Mouse (Mus musculus) embryo, embryonic 11 days (tissue): ENCODE results near the gene Pcgf1.

Experiments
- DNase-seq: peaks from one replicate; pipeline ENCODE4 v3.0.0-alpha.2; 2015

Gene Pcgf1

GRCm38 (mm10) chr6:83066441-83066840 lies 11.2 kb upstream of the Pcgf1 start:
- no peak for DNase-seq

GRCm38 (mm10) chr6:83068221-83068620 lies 9.4 kb upstream of the Pcgf1 start:
- DNase-seq: no peak

- peak; percentile 31 for DNase-seq
Measured at GRCm38 (mm10) chr6:83068706-83069487, 8.8 kb upstream of the Pcgf1 start.

GRCm38 (mm10) chr6:83069488-83070246 lies 8.0 kb upstream of the Pcgf1 start:
- no peak for DNase-seq

GRCm38 (mm10) chr6:83070247-83070310 lies 7.6 kb upstream of the Pcgf1 start, which contains the start of gene Tlx2:
Gene Tlx2 (minus strand): TSS chr6:83070293.
- DNase-seq: no peak

GRCm38 (mm10) chr6:83070311-83071219 lies 7.1 kb upstream of the Pcgf1 start:
- DNase-seq: peak; percentile 58

GRCm38 (mm10) chr6:83071220-83071619 lies 6.4 kb upstream of the Pcgf1 start:
- DNase-seq: peak; percentile 43

- no peak for DNase-seq
Measured at GRCm38 (mm10) chr6:83074979-83075378, 2.7 kb upstream of the Pcgf1 start.

GRCm38 (mm10) chr6:83078324-83078858 lies 722 bp downstream of the Pcgf1 start:
- DNase-seq: peak; percentile 97

GRCm38 (mm10) chr6:83080210-83080609 lies 2.5 kb downstream of the Pcgf1 start:
- no peak for DNase-seq

GRCm38 (mm10) chr6:83083497-83083896 lies 5.8 kb downstream of the Pcgf1 start:
- no peak for DNase-seq

GRCm38 (mm10) chr6:83084477-83084876 lies 6.8 kb downstream of the Pcgf1 start:
- no peak for DNase-seq

GRCm38 (mm10) chr6:83086121-83087035 lies 8.7 kb downstream of the Pcgf1 start, which contains the start of gene Lbx2:
Gene Lbx2 (plus strand): TSS chr6:83086367.
- DNase-seq: peak; percentile 39

GRCm38 (mm10) chr6:83087205-83087925 lies 9.7 kb downstream of the Pcgf1 start:
- peak; percentile 55 for DNase-seq

- no peak for DNase-seq
Measured at GRCm38 (mm10) chr6:83087926-83088260, 10.2 kb downstream of the Pcgf1 start.

GRCm38 (mm10) chr6:83092416-83093127 lies 14.9 kb downstream of the Pcgf1 start:
- DNase-seq: no peak

GRCm38 (mm10) chr6:83095968-83096367 lies 18.3 kb downstream of the Pcgf1 start:
- no peak for DNase-seq

GRCm38 (mm10) chr6:83098411-83098810 lies 20.7 kb downstream of the Pcgf1 start:
- DNase-seq: no peak

GRCm38 (mm10) chr6:83101316-83101687 lies 23.6 kb downstream of the Pcgf1 start, which contains the start of the genes Ccdc142 and Gm42688:
Gene Ccdc142 (plus strand): TSS chr6:83101601.
Gene Gm42688 (plus strand): TSS chr6:83101617.
- peak; percentile 92 for DNase-seq

GRCm38 (mm10) chr6:83101688-83102556 lies 24.3 kb downstream of the Pcgf1 start:
- DNase-seq: peak; percentile 84
